Mouse (Mus musculus): ENCODE measurements around the gene Thbs3. TPM values are rescaled to one million over a fixed set of nuclear protein-coding genes. Genes with fewer than 3 reads are reported as not detected.
A peak's percentile ranks its signal among the peaks of the same experiment; 100 is the strongest.
"Not testable (repeated sequence)": the region's sequence is repeated elsewhere in the genome, so short reads cannot be mapped to it uniquely, and the experiment has no call there.

Gene Thbs3
- total RNA-seq, 4 experiments from 2014 or later: 14.2 to 24.3 (median 22.2) TPM

DNA sequence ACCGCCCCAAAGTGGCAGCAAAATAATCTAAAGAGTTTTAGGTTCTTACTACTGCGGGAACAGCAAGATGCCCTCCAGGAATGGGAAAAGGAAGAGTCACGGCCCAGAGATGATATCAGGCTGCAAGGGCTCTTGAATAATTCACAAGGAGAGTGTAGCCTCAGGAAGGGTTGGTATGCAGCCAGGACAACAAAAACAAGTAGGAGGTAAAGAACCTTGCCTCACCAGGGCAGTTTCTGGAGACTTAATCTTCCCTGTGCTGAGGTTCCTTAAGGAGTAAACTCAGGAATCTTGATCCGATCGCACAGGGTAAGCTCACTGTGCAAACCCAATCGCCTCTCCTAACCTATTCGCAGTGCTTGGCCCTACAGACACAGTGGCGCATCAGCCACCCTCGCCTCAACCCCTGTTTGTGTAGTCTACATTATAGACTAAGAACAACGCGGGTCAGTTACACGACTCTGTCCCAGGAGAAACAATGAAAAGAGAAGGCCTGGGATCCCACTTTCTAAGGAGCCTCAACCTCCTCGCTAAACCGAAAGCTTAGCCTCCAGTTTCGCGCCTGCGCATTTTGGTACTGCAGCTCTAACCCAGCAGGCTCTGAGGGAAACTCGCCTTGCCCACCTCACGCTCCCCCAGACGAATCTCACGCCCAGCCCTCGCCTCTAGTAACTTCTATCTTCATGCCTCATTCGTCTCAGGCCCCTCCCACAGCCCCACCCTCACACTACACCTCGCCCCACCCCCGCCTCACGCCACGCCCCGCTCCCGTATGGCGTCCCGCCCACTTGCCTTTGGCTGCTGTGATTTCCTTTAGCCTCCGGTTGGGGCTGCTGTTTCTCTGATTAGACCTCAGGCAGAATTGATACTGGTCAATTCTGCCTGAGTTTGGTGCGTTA, 18.8 kb upstream of the Thbs3 start:
- DNase-seq (ENCODE audit: low spot score in 2 of 2): peak in 1 of 2 experiments; percentile 86

DNA sequence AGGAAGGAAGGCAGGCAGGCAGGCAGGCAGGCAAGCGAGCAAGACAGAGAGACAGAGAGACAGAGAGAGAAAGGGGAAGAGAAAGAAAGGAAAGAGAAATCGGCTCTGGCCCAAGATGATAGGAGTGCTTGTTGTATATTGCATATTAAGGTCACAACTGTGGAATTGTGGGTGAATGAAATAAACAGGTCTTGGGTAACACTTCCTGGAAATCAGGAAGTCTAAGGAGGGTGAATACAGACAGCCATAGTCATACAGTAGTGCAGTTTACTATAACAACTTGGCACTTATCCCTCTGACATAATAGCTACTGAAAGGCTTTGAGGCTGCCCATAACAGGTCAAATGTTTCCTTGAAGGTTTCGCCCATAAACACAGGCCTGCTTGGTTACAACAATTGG, 15.1 kb upstream of the Thbs3 start:
- DNase-seq (ENCODE audit: low spot score in 2 of 2): no peak

DNA sequence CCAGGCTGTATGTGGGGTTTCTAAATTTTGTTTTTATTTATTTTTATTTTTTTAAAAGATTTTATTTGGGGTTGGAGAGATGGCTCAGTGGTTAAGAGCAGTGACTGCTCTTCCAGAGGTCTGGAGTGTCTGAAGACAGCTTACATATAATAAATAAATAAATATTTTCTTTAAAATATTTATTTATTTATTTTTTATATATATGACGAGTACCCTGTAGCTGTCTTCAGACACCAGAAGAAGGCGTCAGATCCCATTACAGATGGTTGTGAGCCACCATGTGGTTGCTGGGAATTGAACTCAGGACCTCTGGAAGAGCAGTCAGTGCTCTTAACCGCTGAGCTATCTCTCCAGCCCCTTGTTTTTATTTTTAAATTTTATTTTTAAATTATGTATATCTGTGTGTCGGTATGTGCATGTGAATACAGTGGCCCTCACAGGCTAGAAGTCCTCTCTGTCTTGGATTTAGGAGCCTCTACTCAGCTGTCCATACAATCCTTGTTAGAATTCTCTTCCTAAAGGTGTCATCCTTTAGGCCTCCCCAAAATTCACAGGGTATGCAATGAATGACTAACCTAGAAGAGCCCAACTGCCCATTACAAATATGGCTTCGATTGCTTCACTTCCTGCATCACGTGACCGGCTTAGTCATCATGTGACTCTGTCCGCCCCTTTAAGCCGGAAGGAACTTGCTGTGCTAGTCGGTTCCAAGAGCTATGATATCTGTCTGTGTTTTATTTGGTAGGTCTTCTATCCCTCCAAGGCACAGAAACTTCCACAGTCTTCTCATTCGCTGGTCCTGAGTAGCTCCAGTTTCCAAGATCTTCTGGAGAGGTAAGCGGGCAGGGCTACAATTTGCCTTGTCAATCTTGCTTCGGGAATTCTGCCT, 12.5 kb upstream of the Thbs3 start, which contains the start of gene Gba:
Gene Gba (plus strand): TSS at position 676 of the 889 bp plus-strand sequence.
- DNase-seq (ENCODE audit: low spot score in 2 of 2): peak; percentile 76 to 85

- no peak for DNase-seq (ENCODE audit: low spot score in 2 of 2)
Measured at GRCm38 (mm10) chr3:89203142-89203514, 11.9 kb upstream of the Thbs3 start.

GRCm38 (mm10) chr3:89206079-89206478, 8.9 kb upstream of the Thbs3 start:
- DNase-seq (ENCODE audit: low spot score in 2 of 2): no peak

GRCm38 (mm10) chr3:89206695-89207094, 8.3 kb upstream of the Thbs3 start:
- DNase-seq (ENCODE audit: low spot score in 2 of 2): no peak

GRCm38 (mm10) chr3:89208075-89208657, 6.8 kb upstream of the Thbs3 start:
- DNase-seq (ENCODE audit: low spot score in 2 of 2): no peak

- no peak for DNase-seq (ENCODE audit: low spot score in 2 of 2)
Measured at GRCm38 (mm10) chr3:89208736-89209135, 6.2 kb upstream of the Thbs3 start.

GRCm38 (mm10) chr3:89209731-89210130, 5.2 kb upstream of the Thbs3 start:
- no peak for DNase-seq (ENCODE audit: low spot score in 2 of 2)

DNA sequence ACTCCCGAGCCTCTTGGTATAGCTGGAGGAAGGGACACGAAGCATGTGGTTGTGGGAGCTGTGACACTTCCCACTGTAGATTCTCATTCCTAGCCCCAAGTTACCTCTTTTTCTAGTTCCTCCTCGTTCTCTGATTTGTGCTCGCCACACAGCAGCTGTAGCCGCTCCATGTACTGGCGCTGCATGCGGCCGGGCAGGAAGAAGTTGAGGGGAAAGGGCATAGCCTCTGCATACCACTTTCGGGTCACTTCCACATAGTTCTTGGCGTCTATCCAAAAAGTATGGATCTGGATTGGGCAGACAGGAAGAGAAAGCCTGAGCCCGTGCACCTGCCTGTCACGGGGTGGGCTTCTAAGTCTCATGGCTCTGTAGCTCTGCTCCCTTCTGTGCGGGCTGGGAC, 4.8 kb upstream of the Thbs3 start:
- DNase-seq (ENCODE audit: low spot score in 2 of 2): no peak

DNA sequence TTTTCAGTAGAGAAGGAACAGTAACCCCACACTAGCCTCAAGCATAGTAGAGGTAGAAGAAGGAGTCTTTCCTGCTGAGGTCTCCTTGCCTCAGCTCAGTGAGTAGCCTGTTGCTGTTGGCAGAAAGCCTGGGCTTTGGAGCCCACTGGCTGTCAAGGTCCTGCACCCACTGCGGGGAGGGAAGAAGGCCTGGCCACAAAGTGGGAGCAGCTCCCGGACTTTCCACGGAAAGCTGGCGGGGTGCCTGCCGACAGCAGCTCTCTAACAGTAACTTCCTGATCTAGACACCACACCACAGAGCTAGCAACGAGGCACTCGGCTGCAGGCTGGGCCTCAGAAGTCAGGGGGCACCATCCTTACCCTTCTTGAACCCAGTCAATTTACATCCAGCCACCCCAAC, 4.2 kb upstream of the Thbs3 start:
- no peak for DNase-seq (ENCODE audit: low spot score in 2 of 2)

DNA sequence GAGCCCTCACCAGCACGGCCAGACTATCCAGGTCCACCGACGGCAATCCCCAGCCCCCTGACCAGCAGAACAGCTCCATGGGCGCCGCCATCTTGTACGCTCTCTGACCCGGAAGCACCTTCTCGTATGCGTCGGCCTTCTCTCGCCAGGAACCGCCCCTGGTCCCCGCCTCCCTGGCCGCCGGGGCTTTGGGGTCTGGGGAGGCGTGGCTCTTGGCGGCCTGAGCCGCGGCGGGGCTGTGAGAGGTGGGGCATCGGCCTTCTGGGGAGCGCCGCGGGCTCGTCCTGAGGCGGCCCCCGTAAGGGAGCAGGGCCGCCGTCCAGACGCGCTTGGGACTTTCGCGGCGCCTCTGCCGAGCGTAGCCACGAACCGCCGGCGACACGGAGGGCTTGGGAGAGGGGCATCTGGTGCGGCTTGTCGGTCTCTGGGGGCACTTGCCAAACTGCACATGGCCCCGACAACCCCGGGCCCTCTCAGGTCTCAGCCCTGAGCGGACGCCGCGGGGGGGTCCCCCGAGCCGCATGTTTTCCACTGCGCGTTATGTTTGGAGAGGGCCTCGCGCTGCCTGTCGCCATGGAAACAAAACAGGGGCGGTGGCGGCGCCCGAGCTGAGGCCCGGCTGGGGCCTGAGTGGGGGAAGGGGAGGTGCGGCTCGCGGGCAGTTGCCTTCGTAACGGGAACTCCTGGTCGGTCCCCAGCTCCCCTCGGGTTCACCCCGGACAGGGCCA, 1.0 kb upstream of the Thbs3 start:
- DNase-seq (ENCODE audit: low spot score in 2 of 2): peak; percentile 78 to 89

DNA sequence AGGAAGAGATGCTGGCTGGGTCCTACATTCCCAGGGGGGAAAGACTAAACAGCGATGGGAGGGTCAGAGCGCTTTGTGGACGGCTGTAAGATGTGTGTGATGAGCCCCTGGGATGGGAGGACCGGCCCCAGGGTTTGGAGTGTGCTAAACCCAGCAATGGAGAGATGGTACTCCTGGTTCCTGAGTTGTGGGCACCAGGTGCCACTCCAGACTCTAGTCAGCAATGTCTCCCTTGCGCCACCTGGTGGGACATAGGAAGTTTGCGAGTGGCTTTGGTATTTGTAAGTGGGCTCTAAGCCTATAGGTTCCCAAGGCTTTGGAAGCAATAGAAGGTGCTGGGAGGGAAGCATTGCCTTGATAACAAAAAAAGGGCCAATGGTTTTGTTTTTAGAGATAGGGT, 873 bp downstream of the Thbs3 start:
- peak in 1 of 2 experiments; percentile 78 for DNase-seq (ENCODE audit: low spot score in 2 of 2)

GRCm38 (mm10) chr3:89216407-89216806, 1.4 kb downstream of the Thbs3 start:
- DNase-seq (ENCODE audit: low spot score in 2 of 2): not testable (repeated sequence)

GRCm38 (mm10) chr3:89218271-89218670, 3.3 kb downstream of the Thbs3 start:
- DNase-seq (ENCODE audit: low spot score in 2 of 2): no peak

DNA sequence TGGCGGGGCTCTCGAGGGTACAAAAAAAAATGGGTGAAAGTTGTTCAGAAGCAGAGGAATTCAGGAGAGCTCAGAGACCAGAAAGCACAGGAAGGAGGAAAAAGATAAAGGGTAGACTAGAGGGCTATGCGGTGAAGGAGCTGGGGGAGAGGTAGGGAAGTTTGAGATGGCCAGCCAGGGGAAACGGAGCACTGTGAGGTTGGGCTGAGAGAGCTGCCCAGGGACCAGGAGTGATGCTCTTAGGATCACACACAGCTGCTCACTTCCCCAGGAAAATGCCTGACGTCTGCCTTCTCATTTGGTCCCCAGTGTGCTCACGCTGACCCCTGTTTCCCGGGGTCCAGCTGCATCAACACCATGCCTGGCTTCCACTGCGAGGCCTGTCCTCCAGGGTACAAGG, 4.6 kb downstream of the Thbs3 start:
- DNase-seq (ENCODE audit: low spot score in 2 of 2): no peak

GRCm38 (mm10) chr3:89221167-89221566, 6.2 kb downstream of the Thbs3 start:
- DNase-seq (ENCODE audit: low spot score in 2 of 2): no peak

DNA sequence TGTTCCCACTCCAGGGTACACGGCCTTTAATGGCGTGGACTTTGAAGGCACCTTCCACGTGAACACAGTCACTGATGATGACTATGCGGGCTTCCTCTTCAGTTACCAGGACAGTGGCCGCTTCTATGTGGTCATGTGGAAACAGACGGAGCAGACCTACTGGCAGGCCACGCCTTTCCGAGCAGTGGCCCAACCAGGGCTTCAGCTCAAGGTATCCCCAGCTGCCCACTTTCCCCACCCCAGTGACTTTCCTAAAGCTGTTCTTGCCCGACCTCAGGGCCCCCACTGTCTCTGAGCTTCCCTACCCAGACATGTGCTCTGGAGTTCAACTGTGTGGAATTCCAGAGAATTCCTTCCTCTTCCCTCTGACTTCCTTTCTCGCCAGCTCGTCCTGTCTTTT, 9.8 kb downstream of the Thbs3 start:
- no peak for DNase-seq (ENCODE audit: low spot score in 2 of 2)

- DNase-seq (ENCODE audit: low spot score in 2 of 2): no peak
Measured at GRCm38 (mm10) chr3:89225321-89225815, 10.4 kb downstream of the Thbs3 start.

- DNase-seq (ENCODE audit: low spot score in 2 of 2): no peak
Measured at GRCm38 (mm10) chr3:89225918-89226317, 10.9 kb downstream of the Thbs3 start.

DNA sequence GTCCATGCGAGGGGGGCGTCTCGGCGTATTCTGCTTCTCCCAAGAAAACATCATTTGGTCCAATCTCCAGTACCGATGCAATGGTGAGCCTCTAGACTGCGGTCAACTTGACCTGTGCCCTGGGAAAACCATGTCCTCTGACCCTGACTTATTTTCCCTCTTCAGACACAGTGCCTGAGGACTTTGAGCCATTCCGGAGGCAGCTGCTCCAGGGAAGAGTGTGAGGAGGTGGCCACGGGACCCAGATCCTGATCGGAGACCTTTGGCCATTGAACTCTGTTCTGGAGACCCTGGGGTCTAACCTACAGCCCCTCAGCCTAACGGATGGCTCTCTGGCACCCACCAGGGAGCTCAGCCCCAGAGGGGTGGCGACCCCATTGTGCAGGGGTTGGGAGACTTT, 11.4 kb downstream of the Thbs3 start:
- no peak for DNase-seq (ENCODE audit: low spot score in 2 of 2)
